Mouse (Mus musculus): ENCODE results near the gene Pik3ca.

DNA sequence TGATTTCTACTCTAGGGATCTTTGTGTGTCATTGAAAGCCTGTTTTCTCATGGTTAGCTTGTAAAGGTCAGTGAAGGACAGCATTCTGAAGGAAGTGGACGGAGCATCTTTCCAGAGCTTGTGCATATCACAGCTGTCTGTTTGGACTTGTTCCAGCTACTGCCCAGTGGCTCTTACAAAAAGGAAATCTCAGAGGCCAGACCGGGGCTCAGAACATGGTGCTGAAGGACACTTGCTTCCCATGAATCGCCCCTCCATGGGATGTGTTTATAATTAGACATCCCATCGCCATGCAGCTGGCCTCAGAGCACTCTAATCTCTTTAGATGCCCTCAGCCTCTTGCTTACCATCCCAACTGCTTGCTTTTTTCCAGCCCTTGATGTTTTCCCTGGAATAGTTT is 31.4 kb downstream of the Pik3ca start:
- TF ChIP-seq CTCF (IDR thresholded peaks at IDR 0.05; ENCODE audit: borderline replicate concordance, insufficient read depth, low read length) (no peak), POLR2A (IDR thresholded peaks at IDR 0.05; ENCODE audit: low read depth, low read length) (no peak)

Measured in embryonic fibroblast, embryonic 13.5 days (primary cell).